Mouse (Mus musculus): ENCODE measurements around the gene Chmp5.

Gene Chmp5

DNA sequence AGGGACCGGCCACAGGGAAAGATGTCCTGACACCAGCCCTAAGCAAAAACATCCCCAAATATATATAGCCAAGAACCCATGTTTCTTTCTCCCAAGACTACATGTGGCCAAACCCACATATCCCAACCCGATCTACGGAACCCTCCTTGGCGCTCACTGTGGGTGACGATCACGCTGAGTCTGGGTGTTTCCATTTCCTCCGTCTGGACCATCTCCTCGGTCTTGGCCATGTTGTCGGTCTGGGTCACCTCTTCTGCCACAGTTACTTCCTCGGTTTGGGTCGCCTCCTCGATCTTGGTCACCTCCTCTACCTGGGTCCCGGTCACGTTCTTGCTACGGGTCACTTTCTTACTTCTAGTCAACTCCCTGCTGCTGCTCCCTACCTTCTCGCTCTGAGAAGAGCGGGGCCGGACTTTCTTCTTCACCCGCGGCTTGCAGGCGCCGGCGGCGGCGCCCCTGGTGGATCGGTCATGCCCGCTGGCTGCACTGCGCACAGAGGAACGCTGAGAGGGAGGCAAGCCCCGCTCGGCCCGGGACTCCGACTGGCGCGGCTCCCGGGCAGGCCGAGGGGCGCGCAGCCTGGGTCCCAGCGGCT, 545 bp upstream of the Chmp5 start:
- DNase-seq (ENCODE audit: low spot score) = no peak

DNA sequence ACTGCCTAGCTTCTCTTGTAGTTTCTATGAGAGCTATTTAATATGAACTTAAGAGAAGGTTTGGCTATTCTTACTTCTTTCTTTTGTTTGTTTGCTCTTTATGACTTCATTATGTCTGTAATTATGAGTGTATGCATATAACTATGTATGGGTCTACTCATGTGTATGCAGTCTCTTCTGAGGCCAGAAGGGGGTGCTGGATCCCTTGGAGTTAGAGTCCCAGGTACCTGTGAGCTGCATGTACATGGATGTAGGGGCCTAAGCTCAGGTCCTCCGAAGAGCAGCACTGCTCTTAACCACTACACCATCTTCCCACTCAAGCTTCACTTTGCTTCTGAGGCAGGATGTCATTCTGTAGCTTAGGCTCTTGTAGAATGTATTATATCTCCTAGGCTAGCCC, 5.3 kb downstream of the Chmp5 start:
- no peak for DNase-seq (ENCODE audit: low spot score)

DNA sequence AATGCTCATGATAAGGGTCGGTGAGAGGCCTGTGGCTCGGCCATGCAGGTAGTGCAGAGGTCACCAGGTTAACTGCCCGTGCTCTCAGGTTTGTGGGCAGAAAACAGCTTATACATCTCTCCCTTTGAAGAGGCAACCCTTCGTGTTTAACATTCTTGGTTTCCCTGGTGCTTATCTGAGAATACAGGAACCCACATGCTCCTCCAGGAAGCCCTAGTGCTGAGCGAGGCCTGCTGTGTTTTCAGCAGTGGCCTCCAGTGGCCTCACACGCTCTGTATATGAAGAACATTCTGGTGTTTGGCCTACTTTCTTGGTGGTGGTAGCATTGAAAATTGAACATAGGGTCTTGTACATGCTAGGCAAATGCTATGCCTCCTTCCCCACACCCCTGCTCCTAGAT, 7.7 kb downstream of the Chmp5 start:
- no peak for DNase-seq (ENCODE audit: low spot score)

DNA sequence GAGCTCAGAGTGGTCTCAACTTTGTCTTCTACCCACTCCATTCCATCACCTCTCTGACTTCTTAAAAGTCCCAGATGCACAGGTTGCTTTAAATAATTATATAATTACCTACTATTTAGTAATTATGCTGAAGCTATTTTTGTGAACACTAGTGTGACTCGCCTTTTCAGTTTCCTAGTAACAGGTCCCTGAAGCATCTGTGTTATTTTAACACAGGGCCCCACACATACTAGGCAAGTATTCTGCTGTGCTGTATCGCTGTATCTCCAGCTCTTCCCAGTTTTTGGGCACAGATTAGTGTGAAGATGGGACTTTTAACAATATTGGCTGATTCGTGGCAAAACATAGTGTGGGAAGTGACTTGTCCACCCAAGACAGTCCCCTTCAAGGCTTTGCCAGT, 15.3 kb downstream of the Chmp5 start:
- DNase-seq (ENCODE audit: low spot score) = no peak

DNA sequence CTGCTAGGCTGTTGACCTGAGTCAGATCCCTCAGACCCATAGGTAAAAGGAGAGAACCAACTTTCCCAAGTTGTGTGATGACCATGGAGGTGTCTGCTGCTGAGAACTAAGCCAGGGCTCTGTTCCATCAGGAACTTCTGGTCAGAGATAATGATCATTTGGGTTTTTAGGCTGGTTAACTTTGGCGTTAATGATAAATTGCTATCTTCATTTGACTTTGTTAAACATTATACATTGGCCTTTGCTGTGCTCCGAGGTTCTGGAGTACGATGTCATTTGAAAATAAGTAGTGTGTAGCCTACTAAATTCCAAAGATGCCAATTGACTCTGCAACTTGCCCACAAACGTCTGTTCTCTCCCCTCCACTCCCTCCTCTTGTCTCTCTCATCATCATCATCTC, 21.0 kb downstream of the Chmp5 start:
- DNase-seq (ENCODE audit: low spot score) = no peak

DNA sequence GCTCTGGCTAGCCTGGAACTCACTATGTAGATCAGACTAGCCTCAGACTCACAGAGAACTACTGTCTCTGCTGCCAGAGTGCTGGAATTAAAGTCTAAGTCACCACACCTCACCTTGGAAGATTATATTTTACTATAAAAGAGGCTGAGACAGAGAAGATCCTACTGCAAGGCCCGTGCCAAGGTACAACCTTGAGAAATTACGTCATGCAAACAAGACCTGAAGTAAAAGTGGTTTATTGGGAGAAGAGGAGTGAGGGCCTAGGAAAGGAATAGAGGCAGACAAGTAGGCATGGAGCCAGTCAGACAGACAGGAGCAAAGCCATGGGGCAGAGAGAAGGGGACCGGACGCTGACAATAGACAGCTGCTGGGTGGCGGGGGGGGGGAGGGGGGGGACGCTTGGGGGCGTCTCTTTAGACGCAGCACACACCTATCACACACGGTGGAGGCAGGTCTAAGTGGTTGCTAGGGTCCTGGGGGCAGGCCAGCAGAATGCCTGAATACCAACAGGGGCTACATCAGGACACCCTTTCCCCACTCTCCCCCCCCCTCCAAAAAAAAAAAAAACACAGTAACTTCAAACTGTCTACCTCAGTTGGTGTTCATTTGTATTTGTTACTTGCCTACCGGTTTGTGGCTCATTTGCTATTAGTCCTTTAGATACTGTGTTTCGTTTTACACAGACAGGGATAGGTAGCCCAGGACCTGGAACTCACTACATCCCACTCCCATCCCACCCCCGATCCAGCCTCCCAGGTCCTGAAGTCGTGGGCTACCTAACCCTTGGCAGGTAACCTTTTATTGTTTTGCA, 21.8 kb downstream of the Chmp5 start:
- no peak for DNase-seq (ENCODE audit: low spot score)

DNA sequence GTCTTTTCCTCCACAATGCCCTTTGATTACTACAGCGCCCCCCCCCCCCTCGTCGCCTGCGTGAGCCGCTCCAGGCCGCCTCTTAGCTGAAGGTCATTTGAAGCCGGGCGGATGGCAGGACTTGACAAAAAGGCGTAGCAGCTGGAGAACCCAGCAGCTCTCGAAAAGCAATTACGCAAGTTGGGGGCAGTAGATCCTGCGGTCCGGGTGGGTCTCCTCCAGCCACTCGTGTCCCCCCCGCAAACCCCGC, 22.3 kb downstream of the Chmp5 start:
- no peak for DNase-seq (ENCODE audit: low spot score)

DNA sequence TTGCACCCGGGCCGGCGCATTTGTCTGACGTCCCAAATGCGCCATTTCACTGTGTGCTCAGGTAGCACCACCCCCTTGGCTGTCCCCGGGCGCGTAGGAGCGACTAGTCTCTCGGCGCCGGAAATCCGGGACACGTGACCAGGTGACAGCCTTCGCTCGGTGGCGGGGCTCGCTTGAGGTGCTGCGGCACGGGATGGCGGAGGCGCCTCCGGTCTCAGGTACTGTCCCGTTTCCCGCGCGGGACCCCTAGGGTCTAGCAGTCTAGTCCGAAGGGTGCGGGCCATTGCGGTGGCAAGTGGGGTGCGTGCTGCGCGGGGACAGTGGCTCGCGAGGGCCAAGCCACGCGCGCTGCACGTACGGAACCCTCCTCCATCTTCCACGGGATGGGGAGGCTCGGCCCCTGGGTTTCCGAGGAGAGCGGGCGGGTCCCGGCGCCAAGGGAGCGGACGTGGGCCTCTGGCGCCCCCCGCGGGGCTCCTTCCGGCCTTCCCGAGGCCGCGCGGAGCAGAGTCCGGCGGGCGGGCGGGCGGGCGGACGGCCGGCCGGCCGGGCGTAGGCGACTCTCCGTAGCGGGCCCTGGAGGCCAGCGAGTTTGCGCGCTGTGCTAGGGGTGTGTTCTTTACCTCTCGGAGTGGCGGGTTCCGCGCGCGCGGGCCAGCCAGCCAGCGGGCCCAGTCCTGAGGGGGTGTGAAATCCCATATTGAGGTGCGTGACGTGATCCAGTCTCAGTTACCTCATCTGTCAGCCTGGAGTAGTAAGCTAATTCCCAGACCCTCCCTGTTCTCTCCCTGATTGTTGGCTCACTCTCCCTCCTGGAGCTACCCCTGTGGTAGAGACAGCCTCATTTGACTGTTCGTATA, 22.9 kb downstream of the Chmp5 start, which contains the start of gene Nfx1:
Gene Nfx1, plus strand, starts transcription at position 65 of the 860 bp plus-strand sequence.
- peak; percentile 90 for DNase-seq (ENCODE audit: low spot score)

DNA sequence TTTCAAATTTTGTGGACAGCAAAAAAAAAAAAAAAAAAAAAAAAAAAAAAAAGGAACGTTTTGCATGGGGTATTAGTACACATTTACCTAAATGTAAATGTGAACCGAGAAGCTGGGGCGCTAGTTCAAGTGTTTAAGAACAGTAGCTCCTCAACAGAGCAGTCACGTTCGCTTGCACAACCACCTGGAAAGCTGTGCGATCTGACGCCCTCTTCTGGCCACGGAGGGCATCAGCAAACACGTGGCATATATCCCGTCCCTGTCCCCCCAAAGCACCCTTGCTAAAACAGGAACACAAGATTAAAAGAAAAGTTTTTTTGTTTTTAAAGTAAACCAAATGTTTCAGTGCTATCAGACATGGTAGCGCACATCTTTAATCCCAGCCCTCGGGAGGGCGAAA, 23.5 kb downstream of the Chmp5 start:
- DNase-seq (ENCODE audit: low spot score) = no peak

DNA sequence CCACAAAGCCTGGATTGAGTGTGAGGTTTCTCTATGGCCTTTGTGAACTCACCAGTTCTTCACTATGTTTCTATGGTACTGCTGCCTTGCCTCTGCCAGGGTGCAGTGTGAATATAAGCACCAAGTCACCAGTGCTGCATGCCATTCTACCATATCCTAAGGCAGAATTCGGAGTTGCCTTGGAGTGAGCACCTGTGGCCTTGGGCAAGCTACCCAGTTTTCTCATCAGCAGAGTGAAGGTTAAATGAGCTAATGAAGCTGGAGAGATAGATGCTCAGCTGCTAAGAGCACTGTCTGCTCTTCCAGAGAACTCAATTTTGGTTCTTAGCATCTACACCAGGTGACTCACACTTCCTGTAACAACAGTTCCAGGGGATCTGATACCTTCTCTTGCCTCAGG, 25.8 kb downstream of the Chmp5 start:
- no peak for DNase-seq (ENCODE audit: low spot score)

DNA sequence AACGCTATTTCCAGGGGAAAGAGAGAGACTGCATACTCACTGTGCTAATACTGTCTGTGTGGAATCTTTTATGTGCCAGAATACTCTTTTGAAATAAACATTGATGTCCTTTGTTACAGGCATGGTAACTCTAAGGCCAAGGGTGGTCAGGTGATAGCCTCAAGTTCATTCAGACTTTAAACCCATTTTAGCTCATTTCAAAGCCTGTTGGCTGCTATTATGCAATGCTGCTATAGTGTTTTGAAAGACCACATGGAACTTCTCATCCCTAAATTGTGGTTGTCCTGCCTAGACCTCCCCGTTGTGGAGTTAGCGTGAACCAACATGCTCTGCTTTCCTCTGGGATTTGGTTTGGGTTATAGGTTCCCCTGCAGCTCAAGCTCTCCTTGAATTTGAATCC, 27.5 kb downstream of the Chmp5 start:
- no peak for DNase-seq (ENCODE audit: low spot score)

DNA sequence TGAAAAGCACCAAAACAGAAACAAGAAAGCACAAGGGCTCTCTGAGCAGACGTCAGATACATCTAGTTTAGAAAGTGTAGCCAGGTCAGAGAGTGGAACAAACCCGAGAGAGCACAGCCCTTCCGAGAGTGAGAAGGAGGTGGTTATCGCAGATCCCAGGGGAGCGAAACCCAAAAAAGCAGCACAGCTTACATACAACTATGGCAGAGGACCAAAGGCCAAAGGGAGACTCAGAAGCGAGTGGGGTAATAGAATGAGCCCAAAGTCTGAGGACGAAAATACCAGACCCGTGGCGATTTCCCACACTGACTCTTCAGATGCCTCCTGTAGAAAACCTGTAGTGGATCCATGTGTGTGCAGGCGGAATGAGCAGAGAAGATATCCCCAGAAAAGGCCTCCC, 28.4 kb downstream of the Chmp5 start:
- DNase-seq (ENCODE audit: low spot score) = no peak

DNA sequence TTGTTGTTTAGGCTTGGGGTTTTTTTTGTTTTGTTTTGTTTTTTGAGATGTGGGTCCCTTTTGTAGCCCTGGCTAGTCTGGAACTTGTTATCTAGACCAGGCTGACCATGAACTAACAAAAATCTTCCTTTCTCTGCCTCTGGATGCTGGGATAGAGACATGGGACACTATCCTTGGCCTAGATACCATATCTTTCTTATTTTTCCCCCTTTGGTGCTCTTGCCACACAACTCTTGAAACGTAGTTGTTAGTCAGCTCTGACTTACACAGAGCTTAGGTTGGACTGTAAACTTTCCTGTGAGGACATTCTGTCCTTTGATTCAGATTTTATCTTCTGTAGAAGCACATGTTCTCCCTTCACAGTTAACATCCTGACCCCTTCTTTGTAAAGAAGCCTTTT, 31.2 kb downstream of the Chmp5 start:
- no peak for DNase-seq (ENCODE audit: low spot score)

DNA sequence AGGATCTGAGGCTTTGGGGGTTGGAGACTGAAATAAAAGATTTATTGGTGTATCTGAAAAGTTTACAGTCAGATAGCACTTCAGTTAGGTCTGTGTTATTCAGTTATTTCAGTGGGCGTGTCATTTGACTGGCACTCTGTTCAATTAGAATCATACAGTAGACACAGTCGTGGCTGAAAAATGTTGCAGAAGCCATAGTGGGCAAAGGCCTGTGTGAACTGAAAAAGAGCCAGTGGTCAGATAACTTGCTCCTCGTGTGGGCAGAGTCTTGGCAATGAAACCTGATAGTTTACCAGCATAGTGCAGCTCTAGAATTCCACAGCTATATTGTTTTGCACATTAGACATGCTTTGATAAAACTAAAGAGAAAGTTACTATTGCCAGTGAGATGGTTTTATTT, 34.3 kb downstream of the Chmp5 start:
- no peak for DNase-seq (ENCODE audit: low spot score)

DNA sequence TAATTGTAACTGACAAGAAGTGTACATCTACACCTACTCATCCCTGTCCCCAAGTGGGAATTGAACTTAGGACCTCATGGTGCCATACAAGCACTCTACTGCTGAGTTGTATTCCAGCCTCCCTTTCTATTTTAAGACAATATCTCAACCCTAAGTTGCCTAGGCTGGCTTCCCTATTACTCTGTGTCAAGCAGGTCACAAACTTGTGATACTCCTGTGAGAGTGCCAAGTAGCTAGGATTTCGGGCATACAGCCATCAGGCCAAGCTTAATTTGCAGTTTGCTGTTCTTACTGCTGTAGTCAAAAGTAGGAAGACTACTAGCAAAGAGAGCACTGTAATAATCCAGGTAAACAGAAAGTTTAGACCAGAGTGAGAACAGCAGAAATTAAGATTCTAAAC, 35.5 kb downstream of the Chmp5 start:
- DNase-seq (ENCODE audit: low spot score) = no peak

DNA sequence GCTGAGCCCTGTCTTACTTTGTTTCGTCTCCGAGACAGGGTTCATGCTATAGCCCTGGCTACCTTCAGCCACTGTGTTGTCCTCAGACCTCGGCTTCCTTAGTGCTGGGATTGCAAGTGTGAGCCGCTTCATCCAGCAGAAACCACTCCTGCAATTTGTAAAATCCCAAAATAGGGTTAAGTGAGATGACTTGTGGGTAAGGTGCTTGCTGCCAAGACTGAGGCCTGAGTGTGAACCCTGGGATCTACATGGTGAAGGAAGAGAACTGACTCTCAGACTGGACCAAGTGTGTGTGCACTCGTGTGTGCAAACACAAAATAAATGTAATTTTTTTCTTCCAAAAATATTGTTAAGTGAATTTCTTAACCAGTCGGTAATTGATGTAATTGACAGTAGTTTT, 41.4 kb downstream of the Chmp5 start:
- no peak for DNase-seq (ENCODE audit: low spot score)

DNA sequence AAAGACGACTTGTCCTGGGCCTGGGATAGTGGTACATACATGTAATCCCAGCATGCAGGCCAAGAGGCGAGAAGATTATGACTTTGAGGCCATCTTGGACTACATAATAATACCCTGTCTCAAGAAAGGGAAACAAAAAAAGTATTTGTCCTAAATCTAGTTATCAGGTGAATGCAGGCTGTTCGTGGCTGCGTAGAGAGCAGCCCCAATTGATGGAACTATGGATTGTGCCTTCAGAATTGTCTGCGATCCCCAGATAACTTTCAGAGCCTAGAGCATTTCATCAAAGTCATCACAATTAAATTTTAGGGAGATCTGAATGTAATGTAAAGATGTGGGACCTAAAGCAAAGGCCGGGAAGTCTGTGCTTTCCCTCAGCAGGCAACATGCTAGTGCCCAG, 48.1 kb downstream of the Chmp5 start:
- DNase-seq (ENCODE audit: low spot score) = no peak

DNA sequence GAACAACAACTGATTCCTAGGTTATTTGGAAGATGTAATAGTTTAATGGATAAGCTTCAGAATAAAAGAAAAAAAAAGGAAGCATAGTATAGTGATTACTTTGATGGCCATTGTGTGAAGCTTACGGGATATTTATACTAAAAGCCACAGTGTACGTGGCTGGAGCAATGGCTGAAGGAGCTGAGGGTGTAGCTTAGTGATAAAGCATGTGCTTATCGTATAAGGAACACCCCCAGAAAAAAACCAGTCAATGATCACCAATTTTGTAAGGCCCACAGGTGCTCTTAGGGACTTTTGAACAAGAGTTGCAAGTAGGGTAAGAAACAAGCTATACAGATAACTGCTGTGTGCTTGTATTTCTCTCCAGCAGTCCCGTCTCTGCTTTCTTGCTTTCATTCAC, 49.7 kb downstream of the Chmp5 start:
- no peak for DNase-seq (ENCODE audit: low spot score)

DNA sequence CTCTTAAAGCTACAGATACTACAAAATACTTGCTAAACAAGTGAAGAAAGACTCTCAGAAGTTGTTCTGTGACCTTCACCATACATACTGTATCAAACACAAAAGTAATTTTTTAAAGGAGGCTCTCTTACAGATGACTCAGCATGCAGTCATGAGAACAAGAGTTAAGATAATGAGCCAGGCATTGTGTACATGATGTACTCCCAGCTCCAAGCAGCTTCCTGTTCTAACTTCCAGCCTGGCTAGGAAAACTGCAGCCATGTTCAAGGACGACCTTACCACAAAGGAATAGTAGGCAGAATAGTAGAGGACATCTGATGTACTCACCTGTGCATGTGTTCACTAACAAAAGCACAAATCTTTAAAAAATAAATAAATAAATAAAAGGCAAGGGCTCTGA, 52.1 kb downstream of the Chmp5 start:
- DNase-seq (ENCODE audit: low spot score) = no peak

DNA sequence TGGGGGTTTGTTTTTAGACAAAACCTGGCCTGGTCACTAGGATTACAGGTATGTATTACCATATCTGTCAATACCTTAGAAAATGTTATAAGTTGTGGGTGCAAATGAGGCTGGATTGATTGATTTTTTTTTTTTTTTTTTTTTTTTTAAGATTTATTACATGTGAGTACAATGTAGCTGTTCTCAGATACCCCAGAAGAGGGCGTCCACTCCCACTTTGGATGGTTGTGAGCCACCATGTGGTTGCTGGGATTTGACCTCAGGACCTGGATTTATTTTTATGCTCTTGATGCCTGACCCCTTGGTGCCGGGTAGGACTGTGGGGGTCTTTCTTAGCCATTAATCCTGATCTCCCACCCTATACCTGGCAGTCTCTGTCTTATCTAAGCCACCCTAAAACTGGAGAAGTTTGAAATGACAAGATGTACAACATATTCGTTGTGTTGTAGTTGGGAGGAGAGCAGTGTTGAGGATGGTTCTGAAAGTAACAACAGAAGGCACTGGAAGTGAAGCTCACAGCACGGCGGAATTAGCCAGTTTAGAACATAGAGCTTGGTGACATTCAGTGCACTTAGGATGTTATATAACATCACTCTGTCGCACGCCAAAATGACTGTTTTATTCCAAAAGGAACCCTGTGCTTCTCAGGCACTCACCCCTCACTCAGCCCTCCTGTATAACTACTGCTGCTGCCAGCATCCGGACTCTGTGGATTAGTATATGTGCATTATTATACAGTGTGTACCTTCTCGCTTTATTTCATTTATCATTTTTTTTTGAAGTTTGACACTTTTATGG, 52.8 kb downstream of the Chmp5 start:
- DNase-seq (ENCODE audit: low spot score) = no peak

DNA sequence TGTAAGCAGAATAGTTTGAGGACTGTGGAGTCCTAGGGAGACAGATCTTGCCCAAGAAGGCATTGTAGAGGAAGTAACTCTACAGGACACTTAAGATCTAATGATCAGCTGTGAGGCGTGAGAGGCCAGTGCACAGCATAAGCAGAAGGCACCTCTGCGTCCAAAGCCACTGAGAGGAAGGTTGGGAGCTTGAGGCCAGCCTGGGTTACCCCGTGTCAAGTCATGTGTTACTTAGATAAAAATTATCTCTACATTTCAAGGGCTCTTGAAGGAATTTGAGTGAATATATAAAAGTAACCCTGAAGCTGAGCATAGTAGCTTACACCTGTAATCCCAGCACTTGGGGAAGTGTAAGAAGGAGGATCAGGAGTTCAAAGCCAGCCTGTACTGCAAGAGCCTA, 65.1 kb downstream of the Chmp5 start:
- DNase-seq (ENCODE audit: low spot score) = no peak

Data from ovary, postnatal 10 days (tissue).